Mouse (Mus musculus) naive thymus-derived CD4-positive, alpha-beta T cell, adult 2 months (primary cell): Measurements from ENCODE around the gene Wnt6.

Experiments used
- DNase-seq: peaks from one replicate; pipeline ENCODE4 v3.0.0-alpha.2; 2011; ENCODE audit warnings: low read depth

Gene Wnt6

DNA sequence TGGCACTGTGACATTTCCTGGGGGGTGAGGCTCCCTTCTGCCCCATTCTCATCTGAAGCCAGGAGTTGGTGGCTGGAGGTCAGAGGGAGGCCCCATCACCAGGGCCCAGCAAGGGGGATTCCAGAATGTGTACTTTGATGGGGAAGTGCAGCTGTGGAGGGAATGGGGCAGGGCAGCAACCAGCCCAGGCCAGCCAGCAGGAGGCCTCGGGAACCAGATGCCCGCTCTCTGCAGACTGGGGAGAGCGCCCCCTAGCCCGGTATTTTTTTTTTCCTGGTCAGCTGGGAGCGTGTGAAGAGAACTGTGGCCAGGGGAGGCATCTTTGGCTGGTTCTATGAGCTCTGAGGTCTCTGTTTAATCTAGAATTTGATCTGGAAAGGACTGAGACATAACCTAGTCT is 4.1 kb downstream of the Wnt6 start:
- no peak for DNase-seq

DNA sequence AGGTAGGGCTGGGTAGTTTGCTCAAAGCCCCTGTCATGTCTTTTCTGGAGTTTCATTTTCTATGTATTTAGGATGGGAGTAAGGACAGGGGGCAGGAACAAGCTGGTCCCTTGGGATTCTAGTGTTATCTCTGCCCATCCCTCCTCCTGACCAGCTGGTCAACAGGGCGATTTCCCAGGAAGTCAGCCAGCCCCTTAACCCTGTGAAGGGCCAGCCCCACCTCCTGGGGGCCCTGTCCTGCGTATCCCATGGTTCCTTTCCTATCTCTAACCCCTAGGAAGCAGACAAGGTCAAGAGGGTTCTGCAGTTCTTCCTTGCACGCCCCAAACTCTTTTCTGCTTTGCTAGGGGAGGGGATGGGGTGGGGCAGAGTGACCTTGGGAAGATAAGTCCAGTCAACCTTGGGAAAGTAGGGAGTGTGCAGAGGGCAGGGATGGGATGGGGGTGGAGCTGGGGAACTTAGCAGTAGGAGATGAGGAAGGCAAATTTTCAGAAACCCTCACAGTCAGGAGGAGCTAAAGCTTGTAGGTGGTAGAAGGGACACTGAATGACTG is 7.3 kb downstream of the Wnt6 start:
- DNase-seq: no peak

DNA sequence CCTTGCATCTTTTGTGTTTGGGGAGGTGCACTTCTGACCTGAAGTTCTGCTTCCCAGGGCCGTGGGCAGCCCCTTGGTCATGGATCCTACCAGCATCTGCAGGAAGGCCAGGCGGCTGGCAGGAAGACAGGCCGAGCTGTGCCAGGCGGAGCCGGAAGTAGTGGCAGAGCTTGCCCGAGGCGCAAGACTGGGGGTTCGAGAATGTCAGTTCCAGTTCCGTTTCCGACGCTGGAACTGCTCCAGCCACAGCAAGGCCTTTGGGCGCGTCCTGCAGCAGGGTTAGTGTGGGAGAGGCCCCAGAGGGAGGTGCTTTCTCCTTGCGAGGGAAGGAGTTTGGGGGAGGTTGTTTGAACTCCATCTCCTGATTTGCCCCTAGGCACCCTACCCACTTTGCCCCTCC is 10.4 kb downstream of the Wnt6 start:
- DNase-seq: no peak

DNA sequence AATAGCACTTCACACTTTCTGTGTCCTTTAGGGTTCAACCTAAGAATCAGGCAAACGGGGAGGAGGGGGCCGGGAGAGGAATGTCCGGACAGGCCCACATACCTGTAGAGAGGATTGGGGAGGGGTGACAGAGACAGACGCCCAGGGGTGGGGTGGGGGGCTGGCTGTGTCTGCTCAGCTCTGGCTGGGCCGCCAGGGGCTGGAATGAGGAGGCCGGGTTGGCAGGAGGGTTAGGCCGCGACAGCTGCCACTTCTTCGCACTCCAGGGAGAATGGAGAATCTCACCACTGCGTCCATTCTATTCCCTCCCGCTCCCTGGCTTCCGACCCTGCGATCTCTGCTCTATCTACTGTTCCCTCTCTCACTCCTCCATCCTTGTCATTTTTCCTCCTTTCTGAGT is 11.9 kb downstream of the Wnt6 start:
- DNase-seq: no peak

DNA sequence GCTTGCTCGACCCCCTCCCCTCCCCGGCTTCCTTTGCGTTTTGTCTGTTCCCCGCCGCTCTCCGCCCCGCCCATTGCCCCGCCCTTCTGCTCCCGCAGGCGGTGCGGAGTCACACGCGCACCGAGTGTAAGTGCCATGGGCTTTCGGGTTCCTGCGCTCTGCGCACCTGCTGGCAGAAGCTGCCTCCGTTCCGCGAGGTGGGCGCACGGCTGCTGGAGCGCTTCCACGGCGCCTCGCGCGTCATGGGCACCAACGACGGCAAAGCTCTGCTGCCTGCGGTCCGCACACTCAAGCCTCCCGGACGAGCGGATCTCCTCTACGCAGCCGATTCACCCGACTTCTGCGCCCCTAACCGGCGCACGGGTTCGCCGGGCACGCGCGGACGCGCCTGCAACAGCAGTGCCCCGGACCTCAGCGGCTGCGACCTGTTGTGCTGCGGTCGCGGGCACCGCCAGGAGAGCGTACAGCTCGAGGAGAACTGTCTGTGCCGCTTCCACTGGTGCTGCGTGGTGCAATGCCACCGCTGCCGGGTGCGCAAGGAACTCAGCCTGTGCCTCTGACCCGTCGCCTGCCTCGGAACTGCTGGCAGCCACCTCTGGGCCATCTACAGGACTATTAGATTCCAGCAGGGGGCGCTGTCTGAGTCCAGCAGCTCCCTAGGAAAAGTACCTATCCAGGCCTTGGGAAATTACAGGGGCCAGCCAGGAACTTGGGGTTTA is 12.5 kb downstream of the Wnt6 start:
- DNase-seq: peak; percentile 47

DNA sequence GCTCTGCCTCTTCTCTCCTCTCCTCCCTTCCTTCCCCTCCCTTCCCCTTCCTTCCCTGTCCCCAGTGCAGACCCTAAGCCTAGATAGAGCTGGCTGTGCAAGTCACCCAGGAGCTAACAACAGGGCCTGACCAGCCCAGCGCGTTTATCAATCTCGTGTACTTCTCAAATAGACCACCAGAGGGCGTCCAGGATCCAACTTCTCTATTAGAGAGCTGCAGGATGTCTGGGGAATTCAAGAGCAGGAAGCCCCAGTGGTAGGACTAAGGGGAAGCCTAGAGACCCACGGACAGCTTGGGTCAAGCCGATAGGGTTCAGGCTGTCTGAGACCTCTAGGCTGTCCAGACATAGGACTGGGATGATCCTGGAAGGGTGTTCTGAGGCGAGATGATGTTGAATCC is 16.2 kb downstream of the Wnt6 start:
- DNase-seq: peak; percentile 88

DNA sequence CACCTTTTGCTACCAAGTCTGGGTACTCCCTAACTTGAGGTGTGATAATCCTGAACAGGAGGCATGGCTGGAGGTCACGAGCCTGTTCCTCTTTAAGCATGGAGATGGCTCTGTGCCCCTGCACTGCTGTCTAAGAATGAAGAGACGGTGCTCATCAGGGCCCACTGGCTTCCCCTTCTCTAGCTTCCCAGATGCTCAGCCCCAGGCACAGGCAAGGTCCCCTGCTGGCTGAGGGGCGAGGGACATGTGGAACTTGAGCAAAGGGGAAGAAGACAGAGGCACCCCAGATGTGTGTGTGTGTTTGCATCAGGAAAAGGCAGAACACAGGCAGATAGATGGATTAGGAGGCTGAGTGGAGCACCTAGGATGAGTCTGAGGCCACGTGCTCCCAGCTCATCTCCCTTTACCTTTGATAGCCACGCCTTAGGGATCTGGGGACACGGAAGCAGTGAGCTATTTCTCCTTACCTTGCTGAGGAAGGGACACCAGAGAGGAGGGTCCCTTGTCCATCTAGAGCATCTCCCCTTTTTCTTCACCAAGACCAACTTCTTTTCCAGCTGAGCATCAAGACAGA is 17.0 kb downstream of the Wnt6 start:
- DNase-seq: peak; percentile 17

DNA sequence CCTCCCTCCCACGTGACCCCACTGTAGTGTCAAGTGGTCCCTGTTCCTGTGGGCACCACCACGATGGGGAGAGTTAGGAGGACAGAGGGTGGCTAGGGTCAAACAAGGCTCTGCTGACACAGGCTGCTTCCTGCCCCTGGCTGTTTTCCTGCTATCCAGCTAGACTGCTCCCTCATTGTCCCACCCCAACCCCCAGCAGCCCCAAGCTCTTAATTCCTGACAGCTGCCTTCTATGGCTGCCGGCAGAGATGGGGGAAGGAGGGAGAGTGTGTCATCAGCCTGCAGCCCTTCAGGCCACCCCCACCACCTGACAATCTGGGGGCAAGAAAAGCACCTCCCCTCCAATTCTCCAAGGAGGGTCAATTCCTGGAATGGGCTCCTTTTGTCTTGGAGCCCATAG is 18.4 kb downstream of the Wnt6 start:
- DNase-seq: no peak

DNA sequence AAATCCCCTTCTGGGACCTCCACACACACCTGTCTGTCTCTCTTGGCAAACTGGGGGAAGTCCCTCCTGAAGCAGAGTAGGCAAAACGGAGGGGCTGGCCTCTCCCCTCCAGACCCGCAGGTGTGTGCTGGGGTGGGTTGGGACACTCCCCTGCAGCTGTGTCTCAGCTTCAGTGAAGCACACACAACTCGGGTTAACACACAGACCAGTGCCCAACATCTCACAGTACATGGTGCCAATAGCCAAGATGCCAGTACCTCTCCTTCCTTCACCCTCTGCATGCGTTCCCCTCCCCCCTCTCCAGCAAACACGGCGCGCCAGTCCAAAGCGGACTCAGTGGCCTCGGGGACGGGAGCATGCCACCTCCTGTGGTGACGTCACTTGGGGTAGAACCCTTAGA is 19.6 kb downstream of the Wnt6 start, which contains the start of gene Wnt10a:
Gene Wnt10a, plus strand, starts transcription at position 268 of the 400 bp plus-strand sequence.
- DNase-seq: peak; percentile 31

DNA sequence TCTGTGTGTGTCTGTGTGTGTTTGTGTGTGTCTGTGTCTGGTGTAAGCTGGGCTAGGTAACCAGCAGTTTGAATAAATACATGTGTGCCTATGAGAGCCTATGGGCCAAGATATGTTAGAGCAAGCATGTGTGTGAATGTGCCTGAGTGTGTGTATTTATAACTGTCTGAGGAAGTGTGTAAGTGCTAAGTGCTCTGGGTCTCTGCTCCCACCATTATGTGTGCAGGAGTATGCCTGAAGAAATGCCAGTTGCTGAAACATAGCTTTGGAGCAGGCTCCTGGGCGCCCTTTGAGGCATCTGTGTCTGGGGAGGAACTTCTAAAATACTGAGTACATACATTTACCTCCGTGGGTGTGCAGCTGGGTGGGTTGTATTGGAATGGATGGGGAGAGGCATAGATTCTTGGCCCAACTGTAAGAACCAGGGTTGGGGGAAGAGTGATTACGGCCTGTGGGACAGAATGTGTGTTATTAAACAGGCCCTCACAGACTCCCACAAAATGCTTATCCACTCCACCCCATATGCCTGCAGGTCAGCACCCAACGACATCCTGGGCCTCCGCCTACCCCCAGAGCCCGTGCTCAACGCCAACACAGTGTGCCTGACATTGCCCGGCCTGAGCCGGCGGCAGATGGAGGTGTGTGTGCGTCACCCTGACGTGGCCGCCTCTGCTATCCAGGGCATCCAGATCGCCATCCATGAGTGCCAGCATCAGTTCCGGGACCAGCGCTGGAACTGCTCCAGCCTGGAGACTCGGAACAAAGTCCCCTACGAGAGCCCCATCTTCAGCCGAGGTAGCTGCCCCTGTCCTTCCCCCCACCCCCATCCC is 21.4 kb downstream of the Wnt6 start:
- DNase-seq: peak; percentile 19

DNA sequence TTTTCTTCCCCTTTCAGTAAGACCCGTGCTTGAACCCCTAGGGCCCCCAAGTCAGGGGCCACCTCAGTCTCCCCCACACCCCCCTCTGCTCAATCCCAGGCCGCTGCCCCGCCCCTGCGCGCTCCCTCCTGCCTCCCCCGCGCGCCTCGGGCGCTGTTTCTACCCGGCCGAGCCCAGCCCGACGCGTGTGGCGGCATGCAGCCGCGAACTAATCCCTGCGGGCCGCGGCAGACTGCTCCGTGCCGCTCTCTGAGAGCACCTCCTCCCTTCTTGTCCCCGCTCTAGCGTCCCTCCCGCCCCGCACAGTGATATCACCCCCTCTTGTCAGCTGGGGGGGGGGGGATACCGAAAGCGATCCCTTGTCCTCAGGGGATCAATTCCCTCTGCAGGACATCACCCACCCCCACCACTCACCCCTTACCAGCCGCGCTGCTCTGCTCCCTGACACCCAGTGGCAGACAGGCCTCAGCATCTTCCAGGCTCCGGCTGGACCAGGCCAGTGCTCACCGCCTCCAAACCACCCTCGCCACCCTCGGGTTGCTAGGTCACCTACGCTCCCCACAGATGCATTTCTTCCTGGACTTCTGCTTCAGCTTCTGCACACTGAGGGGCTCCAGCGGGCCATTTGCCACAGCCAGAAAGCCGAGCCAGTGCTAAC is 22.9 kb downstream of the Wnt6 start:
- DNase-seq: peak; percentile 32

DNA sequence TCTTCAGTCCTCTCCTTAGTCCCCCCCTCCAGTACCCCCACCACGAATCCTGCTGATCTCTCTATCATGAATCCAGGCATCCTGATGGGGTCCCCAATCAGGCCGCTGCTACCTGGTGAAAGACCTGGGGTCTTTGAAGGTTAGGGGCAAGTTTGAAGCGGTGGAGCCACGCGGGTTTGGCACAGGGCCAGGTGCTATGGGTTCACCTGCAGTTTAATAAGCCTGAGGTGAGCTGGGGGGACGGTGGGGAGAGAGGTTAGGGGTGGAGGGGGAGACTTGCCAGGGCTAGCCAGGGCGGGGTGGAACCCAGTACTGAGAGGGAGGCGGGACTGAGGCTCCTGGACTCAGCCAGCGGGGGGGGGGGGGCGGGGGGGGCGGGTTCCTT is 23.4 kb downstream of the Wnt6 start:
- DNase-seq: peak; percentile 22

DNA sequence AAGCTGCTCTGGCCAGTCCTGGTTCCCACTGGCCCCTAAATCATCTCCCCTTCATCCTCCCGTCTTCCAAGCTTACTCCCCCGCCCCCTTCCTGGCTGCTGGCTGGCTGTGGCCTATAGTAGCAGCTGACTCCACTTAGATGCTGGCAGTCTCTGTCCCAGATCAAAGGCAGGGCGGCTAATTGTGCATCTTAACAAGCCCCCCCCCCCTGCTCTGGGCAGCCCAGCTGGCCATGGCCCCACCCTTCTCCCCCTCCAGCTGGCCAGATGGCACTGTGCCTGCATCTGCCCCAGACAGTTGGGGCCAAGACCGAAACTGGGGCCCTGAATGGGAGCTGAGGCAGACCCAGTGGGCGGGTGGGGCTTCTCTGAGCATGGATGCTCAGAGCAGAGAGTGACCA is 25.8 kb downstream of the Wnt6 start:
- DNase-seq: no peak

DNA sequence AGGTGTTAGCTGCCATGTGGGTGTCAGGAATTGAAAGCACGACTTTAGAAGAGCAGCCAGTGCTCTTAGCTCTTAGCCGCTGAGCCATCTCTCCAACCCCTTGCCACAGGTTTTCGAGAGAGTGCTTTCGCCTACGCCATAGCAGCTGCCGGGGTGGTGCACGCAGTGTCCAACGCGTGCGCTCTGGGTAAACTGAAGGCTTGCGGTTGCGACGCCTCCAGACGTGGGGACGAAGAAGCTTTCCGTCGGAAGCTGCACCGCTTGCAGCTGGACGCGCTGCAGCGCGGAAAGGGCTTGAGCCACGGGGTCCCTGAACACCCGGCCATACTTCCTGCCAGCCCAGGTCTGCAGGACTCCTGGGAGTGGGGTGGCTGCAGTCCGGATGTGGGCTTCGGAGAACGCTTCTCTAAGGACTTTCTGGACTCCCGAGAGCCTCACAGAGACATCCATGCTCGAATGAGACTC is 28.8 kb downstream of the Wnt6 start:
- peak; percentile 51 for DNase-seq

DNA sequence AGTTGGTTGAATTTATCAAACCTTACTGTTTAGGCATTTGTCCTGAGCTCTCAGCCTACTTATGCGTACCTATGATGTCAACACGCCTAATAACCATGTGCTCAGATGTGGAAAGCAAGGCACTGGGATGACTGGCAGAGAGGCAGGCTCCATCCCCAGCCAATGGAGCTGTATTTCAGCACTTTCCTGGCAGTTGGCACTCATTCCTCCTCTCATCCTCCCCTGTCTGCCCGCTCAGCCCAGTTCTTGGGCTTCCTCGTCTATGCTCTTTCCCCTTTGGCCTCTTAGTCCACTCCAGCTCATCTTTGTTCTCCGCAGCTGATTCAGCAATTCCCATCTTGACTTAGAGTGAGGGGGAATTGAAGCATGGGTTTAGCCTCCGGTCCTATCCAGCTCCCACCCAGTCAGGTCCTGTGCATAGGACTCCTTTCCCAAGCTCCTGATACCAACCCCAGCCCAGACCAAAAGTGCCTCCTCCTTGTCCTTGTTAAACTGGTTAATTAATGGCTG is 30.0 kb downstream of the Wnt6 start:
- DNase-seq: peak; percentile 16

DNA sequence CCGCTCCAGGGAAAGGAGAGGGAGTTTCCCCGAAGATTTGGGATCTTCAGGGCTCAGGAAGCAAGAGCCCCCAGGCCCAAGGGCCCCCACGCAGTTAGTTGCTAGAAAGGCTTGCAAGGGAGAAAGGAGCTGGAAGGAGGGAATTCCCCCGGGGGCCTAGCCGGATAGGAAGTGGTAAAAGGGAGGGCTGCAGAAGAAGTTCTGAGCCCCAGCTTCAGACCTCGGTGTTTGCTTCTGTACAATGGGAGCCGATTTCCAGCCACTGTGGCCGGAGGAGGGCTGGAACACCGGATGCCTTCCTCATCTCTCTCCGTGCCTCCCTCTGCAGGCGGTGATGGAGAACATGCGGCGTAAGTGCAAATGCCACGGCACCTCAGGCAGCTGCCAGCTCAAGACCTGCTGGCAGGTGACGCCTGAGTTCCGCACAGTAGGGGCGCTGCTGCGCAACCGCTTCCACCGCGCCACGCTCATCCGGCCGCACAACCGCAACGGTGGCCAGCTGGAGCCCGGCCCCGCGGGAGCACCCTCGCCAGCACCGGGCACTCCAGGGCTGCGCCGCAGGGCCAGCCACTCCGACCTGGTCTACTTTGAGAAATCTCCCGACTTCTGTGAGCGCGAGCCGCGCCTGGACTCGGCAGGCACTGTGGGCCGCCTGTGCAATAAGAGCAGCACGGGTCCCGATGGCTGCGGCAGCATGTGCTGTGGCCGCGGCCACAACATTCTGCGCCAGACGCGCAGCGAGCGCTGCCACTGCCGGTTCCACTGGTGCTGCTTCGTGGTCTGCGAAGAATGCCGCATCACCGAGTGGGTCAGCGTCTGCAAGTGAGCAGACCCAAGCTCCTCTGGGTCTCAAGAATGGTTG is 31.3 kb downstream of the Wnt6 start:
- peak; percentile 85 for DNase-seq

DNA sequence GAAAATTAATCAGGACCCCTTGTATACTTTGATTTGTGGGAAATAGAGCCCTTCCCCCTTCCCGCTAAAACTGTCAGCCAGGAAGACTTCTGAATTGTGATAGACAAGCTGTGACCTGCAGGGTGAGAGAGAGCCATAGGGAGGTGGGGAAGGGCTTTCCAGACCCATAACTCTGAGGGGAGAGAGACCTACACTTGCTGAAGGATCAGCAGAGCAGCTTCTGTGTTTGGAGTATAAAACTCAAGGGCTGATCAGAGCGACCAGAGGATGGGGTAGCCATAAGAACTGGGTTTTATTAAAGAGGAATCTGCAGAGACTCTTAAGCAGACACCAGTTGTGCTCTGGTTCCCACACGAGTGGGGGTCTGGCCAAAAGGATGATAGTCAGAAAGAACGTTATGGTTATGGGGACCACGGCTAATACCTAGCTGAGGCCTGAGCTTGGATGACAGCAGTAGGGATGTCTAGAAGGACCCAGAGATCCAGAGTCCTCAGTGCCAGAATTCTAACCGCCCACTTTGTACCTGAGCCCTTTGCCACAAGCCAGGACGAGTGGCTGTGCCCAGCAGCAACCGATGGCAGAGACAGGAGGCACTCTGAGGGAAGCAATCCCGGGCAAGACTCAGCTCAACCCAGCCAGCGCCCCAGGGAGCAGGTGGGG is 32.6 kb downstream of the Wnt6 start:
- peak; percentile 29 for DNase-seq

DNA sequence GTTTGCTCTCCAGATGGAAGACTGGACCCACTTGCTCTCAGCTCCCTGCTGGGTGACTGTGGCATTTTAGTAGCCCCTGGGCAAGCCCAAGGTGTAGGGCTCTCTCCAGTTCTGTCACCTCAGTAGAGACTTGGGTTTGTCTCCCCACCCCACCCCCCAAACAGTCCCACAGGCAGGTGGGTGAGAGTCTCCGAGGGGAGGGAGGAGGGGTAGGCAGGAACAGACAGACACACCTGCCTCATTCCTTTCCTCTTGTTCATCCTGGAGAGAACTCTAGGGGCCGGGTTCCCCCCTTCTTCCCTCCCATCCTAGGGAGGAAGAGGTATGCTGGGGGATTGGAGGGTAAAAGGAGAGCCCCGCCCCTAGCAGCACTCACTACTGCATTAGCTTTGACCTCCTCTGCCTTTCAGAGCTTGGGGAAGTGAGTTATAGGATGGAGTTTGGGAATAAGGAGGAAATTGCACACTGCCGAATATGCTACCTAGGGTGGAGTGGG is 33.7 kb downstream of the Wnt6 start:
- DNase-seq: peak; percentile 18

DNA sequence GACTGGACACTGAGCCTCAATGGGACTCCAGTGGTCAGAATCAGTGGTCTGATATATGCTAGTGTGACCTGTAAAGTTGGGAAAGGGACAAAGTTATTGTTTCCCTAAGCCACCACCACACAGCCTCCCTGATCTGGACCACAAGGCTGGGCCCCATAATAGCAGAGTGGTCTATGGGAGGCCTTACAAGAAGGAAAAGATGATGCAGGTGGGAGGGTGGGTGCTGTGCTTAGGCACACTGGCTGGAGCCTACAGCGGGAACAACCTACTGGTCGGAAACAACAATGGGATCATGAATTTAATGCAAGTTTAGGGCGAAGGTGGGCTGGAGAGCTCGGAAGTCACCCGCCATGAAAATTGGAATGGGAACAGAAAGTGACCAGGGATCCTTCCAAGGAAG is 34.2 kb downstream of the Wnt6 start:
- DNase-seq: peak; percentile 22
